Mouse (Mus musculus): Measurements from ENCODE around the gene Lcp1.
A peak's percentile ranks its signal among the peaks of the same experiment; 100 is the strongest.

Gene Lcp1

DNA sequence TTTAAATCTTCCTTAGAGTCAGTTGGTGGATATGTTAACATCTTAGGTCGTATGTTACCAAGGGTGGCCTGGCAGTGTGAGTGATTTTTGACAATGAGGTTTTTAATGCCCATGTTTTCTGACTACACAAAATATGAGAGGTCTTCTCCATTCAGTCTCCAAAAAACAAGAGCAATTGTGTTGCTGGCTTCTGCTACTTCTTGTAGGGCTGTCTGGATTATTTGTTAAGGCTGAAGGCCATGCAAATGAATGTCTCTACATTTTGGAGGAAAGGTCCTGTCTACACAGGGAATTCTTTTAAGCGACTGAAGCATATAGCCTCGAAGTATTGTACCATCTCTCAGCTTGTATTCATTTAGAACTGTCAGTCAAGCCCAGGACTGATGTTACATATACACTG lies 46.5 kb downstream of the Lcp1 start:
- DNase-seq, result no peak

DNA sequence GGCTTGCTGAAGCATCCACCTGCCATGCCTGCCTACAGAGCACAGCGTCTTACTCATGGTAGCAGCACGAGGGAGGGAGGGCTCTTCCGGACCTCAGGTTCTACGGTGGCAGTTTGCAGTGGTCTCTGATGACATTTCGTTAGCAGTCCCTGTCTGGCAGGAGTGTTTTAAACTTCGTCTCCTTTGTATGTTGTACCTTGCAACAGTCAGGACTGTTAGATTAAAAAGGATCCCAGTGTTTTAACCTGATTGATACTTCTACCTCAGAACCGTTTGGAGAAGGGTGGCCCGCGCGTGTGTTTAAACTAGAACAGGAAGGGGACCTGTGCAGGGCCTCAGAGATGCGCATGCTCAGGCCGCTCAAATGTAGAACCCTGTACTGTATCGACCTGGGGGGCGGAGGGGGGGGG lies 47.5 kb downstream of the Lcp1 start:
- DNase-seq, result no peak

DNA sequence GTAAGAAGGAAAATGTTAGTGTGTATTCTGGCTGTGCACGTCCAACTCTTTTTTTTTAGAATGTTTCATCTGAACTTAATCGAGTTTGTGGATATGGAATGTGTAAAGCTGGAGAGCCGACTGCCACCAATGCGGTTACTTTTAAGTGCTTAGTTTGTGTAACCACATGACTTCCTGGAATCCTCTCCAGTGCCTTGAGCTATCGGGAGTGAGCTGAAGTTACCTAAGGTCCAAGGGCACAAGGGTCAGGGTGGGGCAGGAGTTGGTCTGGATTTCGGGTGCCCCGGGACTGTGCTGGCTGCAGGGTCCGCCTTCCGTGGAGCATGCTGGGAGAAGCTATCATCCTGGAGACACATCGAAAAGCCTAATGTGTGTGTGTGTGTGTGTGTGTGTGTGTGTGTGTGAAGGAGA lies 47.9 kb downstream of the Lcp1 start:
- DNase-seq, result no peak

DNA sequence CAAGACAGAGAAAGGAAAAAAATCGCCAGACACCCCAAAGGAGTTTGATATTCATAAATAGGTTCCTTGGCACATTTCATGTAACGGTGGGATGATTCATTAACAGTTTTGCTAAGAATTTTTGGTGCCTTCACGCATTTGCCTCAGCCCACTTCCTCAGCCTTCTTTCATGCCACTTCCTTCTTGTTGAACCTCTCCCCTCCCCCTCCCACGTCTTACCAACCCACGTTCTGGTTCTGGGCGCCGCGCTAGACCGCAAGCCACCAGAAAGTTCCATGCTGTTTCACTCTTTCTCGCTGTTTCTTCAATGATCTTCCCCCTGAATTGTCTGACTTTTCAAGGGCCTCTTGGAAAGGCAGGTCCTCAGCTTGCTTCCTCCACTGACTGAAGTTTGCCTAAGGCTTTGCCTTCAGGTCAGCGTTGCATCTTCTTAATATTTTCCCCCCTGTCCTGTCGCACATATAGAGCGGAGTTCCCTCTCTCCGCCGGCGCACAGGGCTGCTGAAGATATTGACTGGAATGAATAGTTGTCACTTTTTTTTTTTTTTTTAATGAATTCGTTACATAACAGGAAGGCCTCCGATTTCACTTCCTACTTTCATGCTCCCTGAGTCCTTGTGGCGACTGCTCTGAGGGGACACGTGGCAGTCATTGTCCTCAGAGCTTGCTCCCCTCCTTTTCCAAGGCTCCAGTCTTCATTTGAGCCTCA lies 48.5 kb downstream of the Lcp1 start:
- DNase-seq, result peak; percentile 34

DNA sequence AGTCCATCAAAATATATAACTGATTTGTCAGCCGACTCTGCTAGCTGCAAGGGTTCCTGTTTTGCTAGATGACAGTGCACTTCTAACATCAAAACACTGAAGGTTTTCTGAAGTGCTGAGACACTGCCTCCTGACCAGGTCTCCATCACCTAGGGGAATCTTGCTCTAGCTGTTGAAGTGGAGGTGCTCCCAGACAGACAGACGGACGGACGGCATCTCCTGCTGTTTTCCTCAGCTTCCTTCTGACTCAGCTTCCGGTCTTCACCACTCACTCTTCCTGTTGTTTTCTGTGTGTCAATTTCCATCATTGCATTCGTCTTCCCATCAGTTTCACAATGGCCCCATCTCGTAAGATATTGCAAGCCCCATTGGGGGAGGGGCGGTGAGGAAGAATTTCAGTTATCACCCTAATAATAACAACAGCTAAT lies 49.7 kb downstream of the Lcp1 start:
- no peak for DNase-seq

DNA sequence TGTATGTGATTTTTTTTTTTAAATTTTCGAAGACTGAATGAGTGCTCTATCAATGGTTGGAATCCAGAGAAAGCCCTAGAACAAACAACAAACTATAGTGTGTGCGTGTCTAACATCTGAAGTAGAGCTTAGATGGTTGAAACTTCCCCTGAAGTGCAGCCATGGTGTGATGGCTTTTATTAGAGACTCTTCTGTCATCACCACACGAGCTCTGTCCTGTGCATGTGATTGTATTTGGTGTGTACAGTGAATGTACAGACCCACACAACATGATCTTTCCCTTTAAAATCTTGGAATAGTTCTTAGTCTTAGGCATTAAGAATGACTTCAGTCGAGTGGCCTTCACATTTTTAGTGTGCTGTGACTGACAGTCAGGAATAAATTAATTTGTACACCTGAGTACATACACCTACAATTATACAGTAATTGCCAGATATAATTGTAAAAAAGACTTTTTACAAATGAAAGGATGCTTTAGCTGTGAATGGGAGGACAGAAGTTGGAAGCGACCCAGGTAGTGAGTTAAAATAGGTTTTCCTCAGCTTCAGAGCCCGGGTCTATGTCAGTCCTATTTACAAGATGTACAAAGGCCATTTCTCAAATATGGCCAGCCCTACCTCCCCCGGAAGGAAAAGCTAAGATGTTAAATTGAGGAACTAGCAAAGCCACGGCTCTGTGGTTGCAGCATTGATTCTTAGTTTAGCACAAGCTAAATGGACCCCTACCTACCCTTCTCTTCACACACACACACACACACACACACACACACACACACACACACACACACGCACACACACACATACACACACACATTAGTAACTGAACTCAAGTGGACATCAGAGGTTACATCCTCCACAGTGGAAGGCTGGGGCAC lies 50.4 kb downstream of the Lcp1 start:
- no peak for DNase-seq

DNA sequence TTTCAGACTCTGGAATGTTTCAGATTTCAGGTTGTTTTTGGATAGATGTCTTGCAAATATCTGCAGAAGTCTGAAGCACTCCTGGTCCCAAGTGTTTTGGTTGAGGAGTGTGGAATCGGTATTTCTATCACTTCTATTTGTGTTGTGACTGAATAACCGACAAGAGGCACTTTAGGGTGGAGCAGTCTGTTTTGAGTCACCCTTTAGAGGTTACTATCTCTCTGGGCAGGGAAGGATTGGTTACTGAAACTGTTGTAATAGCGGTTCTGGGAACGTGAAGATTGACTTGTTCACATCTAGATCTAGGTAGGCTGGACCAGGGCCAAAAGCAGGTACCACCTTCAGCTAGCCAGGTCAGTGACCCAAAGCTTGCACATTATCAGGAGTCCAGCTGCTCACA lies 51.5 kb downstream of the Lcp1 start:
- no peak for DNase-seq

DNA sequence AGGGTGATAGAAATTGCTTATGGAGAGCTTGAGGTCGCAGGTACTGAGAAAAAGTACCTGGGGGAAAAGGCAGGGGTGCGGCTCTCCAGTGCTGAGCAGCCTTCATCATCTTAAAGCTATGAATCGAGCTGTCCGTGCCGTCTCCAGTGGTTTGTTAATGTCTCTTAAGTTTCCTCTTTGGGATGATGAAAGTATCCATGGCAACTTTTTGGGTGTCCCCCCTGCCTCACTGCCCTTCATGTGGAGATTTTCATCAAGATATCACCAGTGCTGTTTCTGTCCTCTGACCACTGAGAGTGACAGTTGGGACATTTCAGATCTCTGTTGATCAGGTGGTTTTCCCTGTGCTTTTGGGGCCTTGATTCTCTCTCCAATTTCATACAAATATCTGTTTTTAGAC lies 51.9 kb downstream of the Lcp1 start:
- DNase-seq, result no peak

DNA sequence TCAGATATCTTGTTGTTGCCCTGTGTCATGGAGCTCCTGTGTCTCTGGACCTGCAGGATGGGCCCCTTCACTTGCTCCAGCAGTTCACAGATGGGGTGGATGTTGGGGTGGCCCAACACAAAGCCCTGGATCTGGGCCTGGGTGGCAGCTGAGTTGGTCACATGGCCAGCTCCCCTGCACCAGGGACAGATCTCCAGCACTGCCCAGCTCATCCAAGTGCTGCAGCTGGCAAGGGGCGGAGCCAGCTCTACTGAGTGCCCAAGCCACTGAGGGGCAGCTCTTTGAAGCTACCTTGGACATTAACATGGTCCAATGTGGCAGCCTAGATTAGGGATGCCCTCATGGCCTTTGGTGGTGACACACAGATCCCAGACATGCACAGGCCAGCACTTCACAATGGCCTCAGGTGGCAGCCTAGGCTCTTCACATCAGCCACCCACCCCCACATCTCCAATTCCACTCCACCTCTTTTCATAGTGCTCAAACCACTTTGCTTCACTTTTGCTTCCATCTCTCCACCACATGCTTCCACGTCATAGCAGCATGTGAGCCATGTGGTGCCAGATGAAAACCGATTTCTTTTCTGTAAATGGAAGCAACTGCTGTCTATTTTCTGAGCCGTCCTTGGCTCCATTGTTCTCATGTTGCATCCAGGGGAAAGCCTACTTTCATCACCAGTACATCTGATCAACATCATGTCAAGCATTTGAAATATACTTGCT lies 53.3 kb downstream of the Lcp1 start:
- no peak for DNase-seq

DNA sequence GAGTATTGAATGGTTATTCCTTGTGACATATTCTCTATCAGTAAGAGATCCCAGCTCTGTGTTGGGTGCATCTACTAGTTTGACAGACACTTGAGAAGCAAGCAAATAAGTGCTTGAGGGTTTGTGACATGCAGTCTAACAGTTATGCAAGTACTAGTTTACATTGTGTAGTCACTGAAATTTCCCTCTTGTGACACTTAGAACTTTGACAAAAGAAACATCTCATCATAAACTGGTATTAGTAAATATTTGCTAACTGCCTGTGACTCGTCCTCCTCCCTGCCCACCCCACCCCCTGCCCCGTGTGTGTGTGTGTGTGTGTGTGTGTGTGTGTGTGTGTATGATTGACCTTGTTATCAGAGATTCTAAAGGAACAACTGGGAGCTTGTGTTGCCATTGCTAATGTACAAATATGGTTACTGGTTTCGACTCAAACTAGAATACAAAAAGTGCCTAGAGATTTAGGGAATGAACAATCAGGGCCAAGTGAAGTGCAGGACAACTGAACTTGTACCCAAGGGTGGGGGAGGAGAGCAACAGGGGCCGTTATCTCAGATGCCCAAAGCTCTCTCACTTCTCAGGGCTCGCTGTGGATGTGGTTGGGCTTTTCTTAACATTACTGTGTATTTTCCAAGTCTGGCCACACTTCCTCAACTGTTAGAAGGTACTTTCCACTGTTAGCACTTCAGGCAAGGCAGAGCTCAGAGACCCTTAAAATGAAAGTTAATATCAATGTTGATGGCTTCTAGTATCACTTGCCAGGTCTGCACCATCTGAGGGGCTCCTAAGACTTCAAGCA lies 55.1 kb downstream of the Lcp1 start:
- DNase-seq, result no peak

DNA sequence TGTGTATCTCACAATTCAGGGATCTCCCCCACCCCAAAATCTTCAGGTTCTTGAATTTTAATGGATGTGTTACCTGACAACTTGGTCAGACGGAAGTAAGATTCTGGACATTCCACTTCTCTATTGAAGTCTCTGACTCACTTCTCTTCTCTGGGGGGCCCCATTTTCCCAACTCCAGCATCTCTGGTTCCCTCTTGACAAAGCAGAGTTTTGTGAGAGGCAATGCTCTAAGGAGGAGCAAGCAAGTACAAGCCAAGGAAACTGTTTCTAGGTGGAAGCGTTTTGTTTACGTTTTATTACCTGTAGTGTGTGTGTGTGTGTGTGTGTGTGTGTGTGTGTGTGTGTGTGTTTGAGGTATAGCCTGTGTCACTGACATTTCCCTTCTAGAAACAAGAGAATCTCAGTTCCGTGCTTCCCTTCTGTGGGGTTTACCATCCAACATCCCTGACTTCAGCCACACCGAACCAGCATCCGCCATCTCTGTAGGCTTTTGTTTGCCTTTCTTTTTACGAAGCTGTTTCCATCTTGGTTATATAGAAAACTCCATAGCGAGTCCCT lies 56.0 kb downstream of the Lcp1 start:
- DNase-seq, result no peak

DNA sequence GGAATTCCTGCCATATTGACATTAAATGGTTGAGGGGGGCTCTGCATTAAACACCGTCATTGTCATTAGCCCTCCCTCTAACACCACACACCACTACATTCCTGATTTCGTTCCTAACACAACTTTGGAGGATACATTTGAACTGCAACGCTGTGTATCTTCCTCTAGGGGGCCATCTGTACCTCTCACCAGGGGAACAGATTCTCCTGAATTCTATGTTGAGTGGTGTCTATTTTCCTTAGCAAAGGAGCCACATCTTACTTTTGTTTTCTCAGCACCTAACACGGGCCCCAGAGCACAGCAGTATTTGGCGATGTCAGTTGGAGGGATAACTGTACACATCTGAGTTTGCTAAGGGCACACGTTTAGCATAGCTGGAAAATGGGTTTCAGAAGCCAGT lies 57.6 kb downstream of the Lcp1 start:
- no peak for DNase-seq

DNA sequence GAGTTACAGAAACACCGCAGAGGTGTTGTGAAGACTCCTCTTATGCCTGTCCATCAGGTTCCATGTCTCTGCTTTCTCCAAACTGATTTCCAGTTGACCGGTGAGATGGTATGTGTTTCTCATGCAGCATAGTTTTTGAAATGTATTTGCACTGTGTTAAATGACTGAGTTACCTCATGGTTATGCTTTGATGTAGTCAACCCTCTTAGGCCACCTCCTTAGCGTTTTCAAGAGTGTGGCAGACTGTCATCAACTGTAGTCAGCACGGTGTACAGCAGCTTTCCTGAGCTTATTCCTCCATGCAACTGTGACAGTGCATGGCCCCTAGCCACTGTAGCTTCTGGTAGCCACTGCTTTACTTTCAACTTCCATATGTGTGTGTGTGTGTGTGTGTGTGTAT lies 58.1 kb downstream of the Lcp1 start:
- DNase-seq, result no peak

DNA sequence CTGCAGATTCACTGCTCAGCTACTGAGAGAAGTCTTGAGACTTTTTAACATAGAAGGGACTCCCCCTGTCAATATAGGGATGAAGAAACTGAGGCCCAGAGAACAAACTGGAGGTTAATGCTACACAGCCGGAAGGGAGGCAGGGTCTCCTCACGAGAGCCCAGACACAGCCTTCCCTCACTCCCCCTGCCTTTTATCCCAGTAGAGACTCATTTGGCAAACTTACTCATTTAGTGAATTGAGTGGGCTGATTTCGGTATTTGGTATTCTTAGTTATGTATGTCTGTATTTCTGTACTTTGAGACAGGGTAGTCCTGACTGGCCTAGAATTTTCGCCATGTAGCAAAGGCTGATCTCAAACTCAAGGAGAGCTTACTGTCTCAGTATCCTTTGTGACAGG lies 59.8 kb downstream of the Lcp1 start:
- no peak for DNase-seq

DNA sequence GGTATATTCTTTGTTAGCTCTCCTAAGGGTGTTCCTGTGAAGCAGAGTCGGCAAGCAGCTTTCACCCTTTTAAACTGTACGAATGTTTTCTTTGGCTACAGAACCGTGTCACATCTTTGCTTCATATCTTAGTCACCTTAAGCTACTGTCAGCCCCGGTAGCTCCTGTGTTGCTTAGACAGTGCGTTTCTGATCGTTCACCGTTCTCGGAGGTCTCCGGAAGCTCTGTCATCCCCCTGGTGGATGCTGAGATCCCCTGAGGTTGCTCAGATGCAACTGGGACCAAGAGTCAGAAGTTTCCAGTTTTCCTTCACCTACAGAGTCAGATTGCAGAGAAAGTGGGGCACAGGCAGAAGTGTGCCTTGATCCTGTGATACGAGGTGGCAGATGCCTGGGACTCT lies 61.5 kb downstream of the Lcp1 start:
- no peak for DNase-seq

DNA sequence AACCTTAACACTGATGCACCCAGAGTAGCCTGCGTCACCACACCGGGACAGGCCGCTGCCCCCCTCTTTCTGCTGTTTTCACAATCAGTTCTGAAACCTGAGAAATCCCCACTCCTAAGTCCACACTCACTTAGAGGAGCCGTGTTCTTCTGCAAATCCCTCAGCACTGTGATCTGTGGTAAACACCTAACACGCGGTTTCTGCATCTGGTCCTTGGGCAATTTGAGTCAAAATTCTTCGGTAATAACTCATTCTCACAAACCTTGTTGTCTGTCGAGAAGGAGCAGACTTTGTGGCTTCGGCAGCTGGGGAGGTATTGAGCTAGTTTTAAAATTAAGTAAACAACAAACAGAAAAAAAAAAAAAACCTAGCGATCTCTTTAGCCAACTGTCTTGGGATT lies 62.0 kb downstream of the Lcp1 start:
- DNase-seq, result no peak

DNA sequence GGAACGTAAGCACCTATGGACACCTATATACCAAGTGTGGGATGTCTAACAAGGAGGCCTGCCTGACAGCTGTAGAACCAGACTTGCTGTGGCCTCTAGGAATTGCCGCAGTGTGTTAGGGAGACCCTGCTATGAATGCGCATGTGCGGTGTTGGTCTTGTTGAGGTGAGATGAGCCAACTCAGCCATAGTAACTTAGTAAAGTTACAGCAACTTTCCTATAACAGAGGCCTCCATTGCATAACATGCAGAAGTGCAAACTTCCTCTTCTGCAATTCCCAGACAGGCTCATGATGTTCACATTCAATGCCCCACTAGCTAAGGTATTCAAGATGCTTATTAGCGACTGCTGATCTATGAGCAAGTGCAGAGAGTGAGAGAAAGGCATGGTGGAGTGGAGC lies 64.6 kb downstream of the Lcp1 start:
- DNase-seq, result no peak

DNA sequence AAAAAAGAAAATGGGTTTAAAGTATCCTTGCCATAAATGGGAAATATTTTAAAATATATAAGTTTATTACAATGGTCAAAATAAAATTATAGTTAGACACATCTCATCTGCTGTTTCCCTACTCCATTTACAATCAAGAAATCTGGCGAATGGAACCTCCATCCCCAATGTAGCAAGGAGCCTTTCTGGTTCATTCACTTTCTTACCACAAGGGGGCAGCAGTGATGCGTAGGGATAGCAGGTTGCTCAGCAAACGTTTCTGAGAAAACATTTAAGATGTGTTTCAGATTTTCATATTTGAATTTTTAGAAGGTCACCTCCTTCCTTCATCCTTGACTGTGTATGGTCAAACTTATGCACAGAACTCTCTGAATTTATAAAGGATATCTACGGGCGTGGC lies 66.1 kb downstream of the Lcp1 start:
- peak; percentile 36 for DNase-seq

DNA sequence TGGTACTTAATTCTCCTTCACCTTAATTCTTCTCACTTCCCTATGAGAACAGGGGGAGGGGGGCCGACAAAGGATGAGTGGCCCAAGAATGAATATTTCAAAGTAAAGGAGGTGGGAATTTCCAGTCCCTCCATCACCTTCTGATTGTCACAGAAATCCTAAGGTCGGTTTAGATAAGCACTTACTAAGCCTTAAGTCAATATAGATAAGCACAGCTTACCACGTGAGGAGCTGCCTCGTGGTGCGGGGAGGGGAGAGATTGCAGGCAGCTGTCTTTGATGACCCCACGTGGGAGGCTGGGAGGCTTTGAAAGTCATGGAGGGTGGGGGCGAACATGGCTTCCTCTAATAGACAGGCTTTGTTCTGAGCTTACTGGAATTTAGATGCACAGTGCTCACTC lies 66.8 kb downstream of the Lcp1 start:
- DNase-seq, result no peak

DNA sequence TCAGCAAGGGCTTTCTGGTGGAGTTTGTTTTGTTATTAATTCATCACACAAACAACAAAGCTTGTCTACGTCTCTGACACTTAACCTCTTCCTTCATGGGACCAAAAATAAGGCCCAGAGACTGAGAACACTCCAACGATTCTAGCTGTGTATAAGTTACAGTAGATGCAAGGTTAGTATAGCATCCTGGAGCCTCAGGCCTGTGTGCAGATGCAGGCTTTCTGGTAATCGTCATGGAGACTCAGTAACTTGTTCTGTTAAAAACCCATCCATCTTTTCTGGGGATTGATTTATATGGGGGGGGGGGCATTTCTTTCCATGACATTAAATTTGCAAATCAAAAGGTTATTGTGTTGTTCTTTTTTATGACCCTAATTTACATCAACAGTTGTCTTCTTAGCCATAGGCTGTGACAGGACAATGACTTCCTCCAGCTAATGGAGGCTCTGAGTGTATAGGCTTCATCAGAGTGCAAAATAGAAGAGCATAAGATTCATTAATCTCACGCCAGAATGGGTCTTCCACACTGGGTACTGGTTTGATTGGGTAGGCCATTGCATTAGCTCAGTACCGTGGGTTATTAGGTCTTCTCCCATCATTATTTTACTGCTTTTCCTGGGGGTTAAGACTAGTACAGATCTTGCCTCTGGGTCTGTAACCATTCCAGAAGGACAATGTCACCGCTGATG lies 74.6 kb downstream of the Lcp1 start:
- no peak for DNase-seq

DNA sequence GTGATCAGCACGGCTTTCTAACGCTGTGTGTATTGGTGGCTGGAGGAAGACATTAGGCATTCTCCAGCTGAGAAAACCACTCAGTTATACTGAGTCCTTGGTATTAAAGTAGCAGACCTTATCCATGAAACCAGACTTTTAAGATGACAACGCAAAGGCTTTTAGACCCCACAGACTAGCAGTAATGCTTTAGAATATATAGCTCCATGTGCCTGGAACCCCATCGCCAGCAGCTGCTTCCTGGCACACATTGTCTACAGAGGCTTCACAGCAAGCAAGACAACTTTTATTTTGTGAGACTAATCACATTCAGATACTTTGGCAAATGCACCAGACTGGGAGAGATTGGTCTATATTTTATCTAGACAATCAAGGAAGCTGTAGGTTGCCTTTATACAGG lies 75.4 kb downstream of the Lcp1 start:
- no peak for DNase-seq

DNA sequence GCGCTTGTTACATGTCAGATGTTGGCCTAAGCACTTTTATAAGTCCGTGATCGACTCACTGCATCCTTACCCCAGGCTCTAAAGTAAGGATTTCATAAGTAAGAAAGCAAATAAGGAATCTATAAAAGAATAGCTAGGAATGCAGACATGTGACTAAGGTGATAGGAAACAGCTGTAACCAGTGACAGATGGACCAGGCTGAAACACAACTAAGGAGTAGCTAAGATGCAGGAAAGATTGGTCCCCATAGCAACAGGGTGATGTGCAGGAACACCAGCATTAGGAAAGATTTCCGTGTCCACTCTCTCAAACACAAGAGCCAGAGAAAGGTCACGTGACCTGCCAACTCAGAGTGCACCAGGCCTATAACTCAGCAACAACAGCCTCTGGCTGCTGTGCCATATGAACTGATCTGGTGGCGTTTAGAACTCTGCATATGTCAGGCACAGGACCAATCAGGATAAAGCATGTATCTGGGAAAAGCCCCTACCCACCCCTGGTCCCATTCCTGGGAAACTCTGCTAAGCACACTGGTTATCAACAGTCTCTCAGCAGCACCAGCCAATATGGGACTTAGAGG lies 77.8 kb downstream of the Lcp1 start:
- DNase-seq, result no peak

Measured in right cerebral cortex, adult 18-20 months (tissue).